Mouse (Mus musculus): ENCODE data around the gene Gm3633. TPM values are rescaled to one million over a fixed set of nuclear protein-coding genes. Genes with fewer than 3 reads are reported as not detected.
"Not testable (repeated sequence)": the region's sequence is repeated elsewhere in the genome, so short reads cannot be mapped to it uniquely, and the experiment has no call there.

The Gm3633 gene
- polyA plus RNA-seq (2016; fragmentation: Nextera tagmentation; extraction: Ambion mirVana) = not detected in 2 replicates

- not testable (repeated sequence) for H3K9me3 ChIP-seq; H3K36me3 ChIP-seq; ATAC-seq (ENCODE audit: low FRiP score, low read depth); H3K4me2 ChIP-seq (replicated peaks); H3K27me3 ChIP-seq (replicated peaks); H3K4me3 ChIP-seq; H3K9ac ChIP-seq; H3K4me1 ChIP-seq; H3K27ac ChIP-seq
- 89% methylated on average over 1 of the region's 2 CpGs for WGBS
These were observed at the start of gene Gm3633 for GRCm38 (mm10) chr14:42641817-42642216. Gm3633 (minus strand) TSS chr14:42641917.

GRCm38 (mm10) chr14:42655638-42656037 lies 13.9 kb upstream of the Gm3633 start, which contains the start of gene Gm10378:
Gm10378 (plus strand) TSS chr14:42655938.
- not testable (repeated sequence) for H3K27me3 ChIP-seq (replicated peaks); H3K4me1 ChIP-seq; ATAC-seq (ENCODE audit: low FRiP score, low read depth); H3K4me2 ChIP-seq (replicated peaks); H3K9me3 ChIP-seq; H3K27ac ChIP-seq; H3K36me3 ChIP-seq; H3K9ac ChIP-seq; H3K4me3 ChIP-seq
- WGBS = no CpG with 5 or more reads among the region's 1 CpGs

- no CpG with 5 or more reads among the region's 3 CpGs for WGBS
- not testable (repeated sequence) for H3K9me3 ChIP-seq; H3K36me3 ChIP-seq; H3K27ac ChIP-seq; H3K4me3 ChIP-seq; ATAC-seq (ENCODE audit: low FRiP score, low read depth); H3K9ac ChIP-seq; H3K4me2 ChIP-seq (replicated peaks); H3K4me1 ChIP-seq; H3K27me3 ChIP-seq (replicated peaks)
These were observed 41.9 kb downstream of the Gm3633 start, which contains the start of gene Gm17124 for GRCm38 (mm10) chr14:42599782-42600181. Gm17124 (minus strand) TSS chr14:42599882.

Small RNA genes within 50 kb of the gene (microRNA-seq; reads per million reads assigned to microRNA genes)
- gene Gm23620 = not detected
- not detected for gene Gm25228

Other genes starting within 250 kb of the Gm3633 start
- not detected in 2 replicates for gene Gm8005, start 202.2 kb downstream of the Gm3633 start, polyA plus RNA-seq (2016; fragmentation: Nextera tagmentation; extraction: Ambion mirVana)
- not detected in 2 replicates for gene Gm8011, start 178.0 kb downstream of the Gm3633 start, polyA plus RNA-seq (2016; fragmentation: Nextera tagmentation; extraction: Ambion mirVana)
- not detected in 2 replicates for gene Gm8020, start 139.6 kb downstream of the Gm3633 start, polyA plus RNA-seq (2016; fragmentation: Nextera tagmentation; extraction: Ambion mirVana)
- not detected in 2 replicates for gene Gm8024, start 117.6 kb downstream of the Gm3633 start, polyA plus RNA-seq (2016; fragmentation: Nextera tagmentation; extraction: Ambion mirVana)
- not detected in 2 replicates for gene Gm17124, start 42.0 kb downstream of the Gm3633 start, polyA plus RNA-seq (2016; fragmentation: Nextera tagmentation; extraction: Ambion mirVana)
- not detected in 2 replicates for gene Gm10378, start 14.0 kb upstream of the Gm3633 start, polyA plus RNA-seq (2016; fragmentation: Nextera tagmentation; extraction: Ambion mirVana)
- gene Gm3015, start 126.9 kb upstream of the Gm3633 start, polyA plus RNA-seq (2016; fragmentation: Nextera tagmentation; extraction: Ambion mirVana) = not detected in 2 replicates
- not detected in 2 replicates for gene Gm10377, start 156.1 kb upstream of the Gm3633 start, polyA plus RNA-seq (2016; fragmentation: Nextera tagmentation; extraction: Ambion mirVana)
- not detected in 2 replicates for gene Gm21977, start 211.6 kb upstream of the Gm3633 start, polyA plus RNA-seq (2016; fragmentation: Nextera tagmentation; extraction: Ambion mirVana)